8 mouse cellular contexts compared by ENCODE assay signal in the genomic region with DNA sequence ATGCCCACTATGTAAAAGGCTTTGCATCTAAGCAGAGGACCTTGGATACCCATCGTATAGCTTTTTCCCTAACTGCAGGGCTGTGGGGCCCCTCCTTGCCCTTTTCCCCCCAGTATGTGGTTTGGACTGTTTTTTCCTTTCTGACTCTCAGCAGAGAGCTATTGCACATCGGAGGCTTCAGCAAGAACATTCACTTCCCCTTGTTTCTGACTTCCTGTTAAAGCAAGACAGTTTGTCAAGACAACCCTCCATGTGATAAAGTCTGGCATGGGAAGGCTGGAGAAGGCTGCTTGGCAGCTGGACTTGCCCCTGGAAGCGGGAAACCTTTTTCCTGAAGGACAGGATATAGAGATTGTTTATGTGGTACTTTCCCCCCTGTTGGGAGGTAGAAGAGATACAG. TPM values are rescaled to one million over a fixed set of nuclear protein-coding genes. Genes with fewer than 3 reads are reported as not detected.
A peak's percentile ranks its signal among the peaks of the same experiment; 100 is the strongest.
DNase-seq lines count a peak whose midpoint lies in the region; ATAC-seq and TF ChIP-seq lines count a peak whose summit lies in the region.

No protein-coding gene starts in this region.

- no peak overlapping the region for H3K9ac ChIP-seq in kidney, embryonic 15.5 days
- no peak overlapping the region for H3K9ac ChIP-seq in midbrain, postnatal 0 days (replicated peaks; ENCODE audit: low read length, poor library complexity, severe bottlenecking)

- WGBS in kidney, embryonic 15.5 days = 82% methylated on average over 3 of the region's 3 CpGs
- 88% methylated on average over 3 of the region's 3 CpGs for WGBS in midbrain, postnatal 0 days

- peaks cover 83% of the 10 kb centered on the region for H3K36me3 ChIP-seq in kidney, embryonic 15.5 days
- H3K36me3 ChIP-seq in midbrain, postnatal 0 days (ENCODE audit: insufficient read depth, low read length) = peaks cover 19% of the 10 kb centered on the region

- H3K27me3 ChIP-seq in kidney, embryonic 15.5 days = no peaks in the 10 kb centered on the region
- no peaks in the 10 kb centered on the region for H3K27me3 ChIP-seq in midbrain, postnatal 0 days (ENCODE audit: insufficient read depth, low read length)

- H3K27ac ChIP-seq in kidney, embryonic 15.5 days = peak overlapping the region; percentile 51
- H3K27ac ChIP-seq in midbrain, postnatal 0 days (ENCODE audit: low read depth, low read length) = no peak overlapping the region

- no peak for ATAC-seq in kidney, embryonic 15.5 days (replicated peaks; ENCODE audit: low FRiP score)
- peak; percentile 98 for ATAC-seq in megakaryocyte progenitor cell, adult 5-6 weeks (replicated peaks; ENCODE audit: poor library complexity)
- ATAC-seq in frontal cortex, adult (ENCODE audit: low TSS enrichment) = no peak
- no peak for ATAC-seq in midbrain, postnatal 0 days (ENCODE audit: low FRiP score)

- no peak overlapping the region for H3K4me2 ChIP-seq in kidney, embryonic 15.5 days
- H3K4me2 ChIP-seq in midbrain, postnatal 0 days (ENCODE audit: low read depth, low read length, poor library complexity, severe bottlenecking) = no peak overlapping the region

- no peak overlapping the region for H3K4me3 ChIP-seq in kidney, embryonic 15.5 days (replicated peaks)
- no peak overlapping the region for H3K4me3 ChIP-seq in midbrain, postnatal 0 days (ENCODE audit: low read depth, low read length)

- TF ChIP-seq CTCF in midbrain, postnatal 0 days (IDR thresholded peaks at IDR 0.05) = no peak

- no peaks in the 10 kb centered on the region for H3K9me3 ChIP-seq in kidney, embryonic 15.5 days (replicated peaks)
- no peaks in the 10 kb centered on the region for H3K9me3 ChIP-seq in midbrain, postnatal 0 days (ENCODE audit: low read length)

- no peaks in the 10 kb centered on the region for H3K4me1 ChIP-seq in kidney, embryonic 15.5 days
- no peaks in the 10 kb centered on the region for H3K4me1 ChIP-seq in midbrain, postnatal 0 days (ENCODE audit: insufficient read depth, low read length)

- DNase-seq in adrenal gland, adult 8-10 months = peak; percentile 8
- no peak for DNase-seq in adrenal gland, adult 18-20 months (ENCODE audit: low spot score in 2 of 2)
- peak; percentile 35 for DNase-seq in brain, adult 2 months (ENCODE audit: low read depth, low spot score)
- no peak for DNase-seq in ovary, postnatal 14 days (ENCODE audit: low spot score)
- DNase-seq in midbrain, postnatal 0 days (ENCODE audit: low spot score) = no peak

RNA-seq across cellular contexts. Expression of gene Gm10840, which starts 37.9 kb away (rescaled TPM):
- not detected for total RNA-seq in adrenal gland, adult 8-10 months (2022)
- total RNA-seq in adrenal gland, adult 18-20 months (2021) = not detected
- polyA plus RNA-seq in kidney, embryonic 15.5 days (2015; fragmentation: Nextera tagmentation; extraction: Ambion mirVana) = not detected in 2 replicates
- total RNA-seq in megakaryocyte progenitor cell, adult 5-6 weeks (2015) = 2.6 and 4.4 TPM in 2 replicates
- total RNA-seq in megakaryocyte progenitor cell, adult 5-6 weeks (2017) = not detected in 2 replicates
- not detected in 2 replicates for total RNA-seq in midbrain, postnatal 0 days (2014; rRNA removed)
- polyA plus RNA-seq in midbrain, postnatal 0 days (2015; fragmentation: Nextera tagmentation; extraction: Ambion mirVana) = not detected in 2 replicates

RNA-seq across cellular contexts. Expression of gene Limd2, which starts 37.9 kb away (rescaled TPM):
- 10 to 100 TPM in 3 of 4 experiments, 1 to 10 TPM in 1; 9.6 to 18.9 (median 14.3) TPM for total RNA-seq in adrenal gland, adult 8-10 months (2022)
- 10 to 100 TPM in 1 of 2 experiments, 1 to 10 TPM in 1; 9.5 to 11.7 TPM for total RNA-seq in adrenal gland, adult 18-20 months (2021)
- polyA plus RNA-seq in kidney, embryonic 15.5 days (2015; fragmentation: Nextera tagmentation; extraction: Ambion mirVana) = 201 and 217 TPM in 2 replicates
- 169 and 172 TPM in 2 replicates for total RNA-seq in megakaryocyte progenitor cell, adult 5-6 weeks (2015)
- 37.4 and 40.8 TPM in 2 replicates for total RNA-seq in megakaryocyte progenitor cell, adult 5-6 weeks (2017)
- 69.7 and 81.8 TPM in 2 replicates for total RNA-seq in midbrain, postnatal 0 days (2014; rRNA removed)
- polyA plus RNA-seq in midbrain, postnatal 0 days (2015; fragmentation: Nextera tagmentation; extraction: Ambion mirVana) = 122 and 141 TPM in 2 replicates

RNA-seq across cellular contexts. Expression of gene Map3k3, which starts 38.3 kb away (rescaled TPM):
- total RNA-seq in adrenal gland, adult 8-10 months (2022) = 10 to 100 TPM; 41.7 to 58.2 (median 47.2) TPM
- total RNA-seq in adrenal gland, adult 18-20 months (2021) = 10 to 100 TPM; 34.3 to 37.3 TPM
- polyA plus RNA-seq in kidney, embryonic 15.5 days (2015; fragmentation: Nextera tagmentation; extraction: Ambion mirVana) = 22.1 and 24.3 TPM in 2 replicates
- 16.5 and 19.1 TPM in 2 replicates for total RNA-seq in megakaryocyte progenitor cell, adult 5-6 weeks (2015)
- total RNA-seq in megakaryocyte progenitor cell, adult 5-6 weeks (2017) = 23.8 and 31.4 TPM in 2 replicates
- total RNA-seq in midbrain, postnatal 0 days (2014; rRNA removed) = 26.0 and 26.4 TPM in 2 replicates
- polyA plus RNA-seq in midbrain, postnatal 0 days (2015; fragmentation: Nextera tagmentation; extraction: Ambion mirVana) = 7.8 and 9.2 TPM in 2 replicates

RNA-seq across cellular contexts. Expression of gene Taco1, which starts 56.9 kb away (rescaled TPM):
- 10 to 100 TPM; 26.3 to 38.6 (median 33.1) TPM for total RNA-seq in adrenal gland, adult 8-10 months (2022)
- 10 to 100 TPM; 32.3 to 33.3 TPM for total RNA-seq in adrenal gland, adult 18-20 months (2021)
- polyA plus RNA-seq in kidney, embryonic 15.5 days (2015; fragmentation: Nextera tagmentation; extraction: Ambion mirVana) = 11.4 and 12.1 TPM in 2 replicates
- 5.6 and 6.3 TPM in 2 replicates for total RNA-seq in megakaryocyte progenitor cell, adult 5-6 weeks (2015)
- 11.0 and 17.9 TPM in 2 replicates for total RNA-seq in megakaryocyte progenitor cell, adult 5-6 weeks (2017)
- total RNA-seq in midbrain, postnatal 0 days (2014; rRNA removed) = 17.3 and 18.6 TPM in 2 replicates
- polyA plus RNA-seq in midbrain, postnatal 0 days (2015; fragmentation: Nextera tagmentation; extraction: Ambion mirVana) = 5.1 and 5.8 TPM in 2 replicates

Comparison
In these comparisons a context has a peak if more than half of its experiments do, and no peak if none do; other contexts are left out.
1. DNase-seq: peak in adrenal gland, adult 8-10 months (single experiment) and brain, adult 2 months (single experiment); none in adrenal gland, adult 18-20 months (0 of 2), ovary, postnatal 14 days (single experiment) and midbrain, postnatal 0 days (single experiment).